Mouse (Mus musculus) liver, adult 2 months (tissue): ENCODE results near the gene Parp2.

ENCODE experiments used
- CTCF ChIP-seq: fragments of 200-500 bp; IDR thresholded peaks from 2 replicates; pipeline ENCODE4 v1.5.1; 2011; ENCODE audit warnings: low read depth, low read length, control low read depth
- POLR2A ChIP-seq: fragments of 200-500 bp; IDR thresholded peaks from 2 replicates; pipeline ENCODE4 v1.6.1; 2011; ENCODE audit warnings: low read length, control low read depth; ENCODE audit not compliant: insufficient read depth; ENCODE audit errors: extremely low read depth

GRCm38 (mm10) chr14:50802843-50803562 is 4.6 kb upstream of the Parp2 start:
- TF ChIP-seq CTCF (no peak), POLR2A (no peak)
